Mouse (Mus musculus) neutrophil, adult 59 days (primary cell): ENCODE measurements around the gene Zfc3h1. TPM values are rescaled to one million over a fixed set of nuclear protein-coding genes. Genes with fewer than 3 reads are reported as not detected.

Experiments
- total RNA-seq, 2 experiments: library from RNA; stranded (reverse); gene quantifications; 1 replicate in 1 of 2; 2 replicates in 1 of 2; pipeline ENCODE4 v1.2.4; 2023

Gene Zfc3h1
- total RNA-seq = 10 to 100 TPM; 53.8 to 57.7 TPM

GRCm38 (mm10) chr10:115384221-115385017, at the start of gene Zfc3h1, which contains the start of gene Thap2:
Zfc3h1 (plus strand) TSS chr10:115384959.
Thap2 (minus strand) TSS chr10:115384443.

GRCm38 (mm10) chr10:115361840-115362622, 22.7 kb upstream of the Zfc3h1 start, which contains the start of gene Tmem19:
Tmem19 (minus strand) TSS chr10:115362501.

Other genes with a start within 250 kb of the Zfc3h1 start
- not detected for gene Tph2, start 199.9 kb upstream of the Zfc3h1 start, total RNA-seq
- 100 to 1,000 TPM in 1 of 2 experiments, 10 to 100 TPM in 1; 98.0 to 108 TPM for gene Tbc1d15, start 133.5 kb upstream of the Zfc3h1 start, total RNA-seq
- gene Rab21, start 69.4 kb upstream of the Zfc3h1 start, total RNA-seq = 10 to 100 TPM; 52.6 to 56.5 TPM
- gene Tmem19, start 22.5 kb upstream of the Zfc3h1 start, total RNA-seq = 10 to 100 TPM; 17.4 to 31.3 TPM
- 1 to 10 TPM; 2.9 to 3.8 TPM for gene Thap2, start 516 bp upstream of the Zfc3h1 start, total RNA-seq
- gene A930009A15Rik, start 185.0 kb downstream of the Zfc3h1 start, total RNA-seq = not detected
- under 1 TPM; 0.24 to 0.49 TPM for gene Lgr5, start 202.8 kb downstream of the Zfc3h1 start, total RNA-seq